Mouse (Mus musculus): ENCODE results near the gene Olfr1502. TPM values are rescaled to one million over a fixed set of nuclear protein-coding genes. Genes with fewer than 3 reads are reported as not detected.

Olfr1502 gene
- polyA plus RNA-seq, 1 experiment from 2014 or later, result not detected

DNA sequence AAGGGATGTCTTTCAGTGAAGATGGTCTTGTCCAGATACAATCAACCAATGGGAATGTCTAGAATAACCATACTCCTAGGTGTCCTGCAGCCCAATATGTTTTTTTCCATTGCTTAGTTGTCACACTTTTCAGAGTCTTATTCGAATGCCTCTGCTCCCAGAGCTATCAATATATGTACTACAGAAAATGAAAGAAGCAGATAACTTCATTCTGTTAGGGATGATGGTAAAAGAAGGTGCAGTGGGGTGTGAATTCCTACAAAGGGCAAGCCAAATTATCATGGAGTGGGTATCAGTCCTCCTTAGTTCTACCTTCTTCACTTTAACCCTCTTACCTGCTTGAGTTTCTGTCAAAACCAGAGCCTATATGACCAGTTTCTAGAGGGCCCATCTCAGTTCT is 36.2 kb downstream of the Olfr1502 start, which contains the start of gene Olfr1504:
Gene Olfr1504, minus strand, starts transcription at position 101 of the 400 bp plus-strand sequence.
- no peaks in the 10 kb centered on the region for H3K36me3 ChIP-seq (ENCODE audit: insufficient read depth, low read length)
- no peak within 1 kb of the TSS for H3K4me3 ChIP-seq (ENCODE audit: low read depth, low read length)
- no peak within 1 kb of the TSS for H3K9ac ChIP-seq (replicated peaks; ENCODE audit: low read depth)
- no peak for DNase-seq (ENCODE audit: low spot score)
- H3K9me3 ChIP-seq (ENCODE audit: low read length), result no peaks in the 10 kb centered on the region
- TF ChIP-seq EP300 (IDR thresholded peaks at IDR 0.05) (no peak), CTCF (IDR thresholded peaks at IDR 0.05) (no peak)
- no peak for ATAC-seq
- WGBS, result 36% methylated on average over 1 of the region's 1 CpGs
- no peaks in the 10 kb centered on the region for H3K27me3 ChIP-seq (replicated peaks; ENCODE audit: insufficient read depth, low read length)
- H3K27ac ChIP-seq (ENCODE audit: low read length), result no peak within 1 kb of the TSS
- H3K4me2 ChIP-seq (replicated peaks; ENCODE audit: low read depth, low read length), result no peak within 1 kb of the TSS
- H3K4me1 ChIP-seq (ENCODE audit: insufficient read depth, low read depth, low read length), result no peaks in the 10 kb centered on the region

Other genes with a start within 250 kb of the Olfr1502 start
- not detected in 2 replicates for gene Olfr1487, start 244.4 kb upstream of the Olfr1502 start, polyA plus RNA-seq (2015; fragmentation: Nextera tagmentation; extraction: Ambion mirVana)
- gene Olfr1489, start 230.2 kb upstream of the Olfr1502 start, polyA plus RNA-seq (2015; fragmentation: Nextera tagmentation; extraction: Ambion mirVana), result not detected in 2 replicates
- not detected in 2 replicates for gene Olfr1490, start 210.7 kb upstream of the Olfr1502 start, polyA plus RNA-seq (2015; fragmentation: Nextera tagmentation; extraction: Ambion mirVana)
- gene Olfr1491, start 164.5 kb upstream of the Olfr1502 start, polyA plus RNA-seq (2015; fragmentation: Nextera tagmentation; extraction: Ambion mirVana), result not detected in 2 replicates
- not detected in 2 replicates for gene Olfr1493-ps1, start 138.5 kb upstream of the Olfr1502 start, polyA plus RNA-seq (2015; fragmentation: Nextera tagmentation; extraction: Ambion mirVana)
- gene Olfr1494, start 122.1 kb upstream of the Olfr1502 start, polyA plus RNA-seq (2015; fragmentation: Nextera tagmentation; extraction: Ambion mirVana), result not detected in 2 replicates
- gene Olfr1495, start 97.2 kb upstream of the Olfr1502 start, polyA plus RNA-seq (2015; fragmentation: Nextera tagmentation; extraction: Ambion mirVana), result not detected in 2 replicates
- gene Olfr1496, start 83.9 kb upstream of the Olfr1502 start, polyA plus RNA-seq (2015; fragmentation: Nextera tagmentation; extraction: Ambion mirVana), result not detected in 2 replicates
- not detected in 2 replicates for gene Olfr1497, start 63.6 kb upstream of the Olfr1502 start, polyA plus RNA-seq (2015; fragmentation: Nextera tagmentation; extraction: Ambion mirVana)
- gene Olfr1499, start 42.3 kb upstream of the Olfr1502 start, polyA plus RNA-seq (2015; fragmentation: Nextera tagmentation; extraction: Ambion mirVana), result not detected in 2 replicates
- gene Olfr1500, start 31.3 kb upstream of the Olfr1502 start, polyA plus RNA-seq (2015; fragmentation: Nextera tagmentation; extraction: Ambion mirVana), result not detected in 2 replicates
- not detected in 2 replicates for gene Olfr1501, start 11.1 kb upstream of the Olfr1502 start, polyA plus RNA-seq (2015; fragmentation: Nextera tagmentation; extraction: Ambion mirVana)
- gene Olfr1504, start 36.1 kb downstream of the Olfr1502 start, polyA plus RNA-seq (2015; fragmentation: Nextera tagmentation; extraction: Ambion mirVana), result not detected in 2 replicates
- gene Olfr1505, start 51.7 kb downstream of the Olfr1502 start, polyA plus RNA-seq (2015; fragmentation: Nextera tagmentation; extraction: Ambion mirVana), result not detected in 2 replicates